Mouse (Mus musculus): ENCODE measurements around the gene Dnaja1.

Dnaja1 gene

GRCm38 (mm10) chr4:40691100-40691499 lies 30.9 kb upstream of the Dnaja1 start:
- TF ChIP-seq POU5F1 (IDR thresholded peaks at IDR 0.05; ENCODE audit: borderline replicate concordance, low read length) (no peak), CTCF (conservative IDR thresholded peaks at IDR 0.05; ENCODE audit: low read length) (no peak), NANOG (IDR thresholded peaks at IDR 0.05; ENCODE audit: borderline replicate concordance, low read length) (no peak)
- Histone ChIP-seq H3K4me3 (replicated peaks; ENCODE audit: low read length) (no peak overlapping the region), H3K9me3 (ENCODE audit: low read length) (no peaks in the 10 kb centered on the region), H3K27me3 (ENCODE audit: insufficient read depth, low read length) (no peaks in the 10 kb centered on the region), H3K4me1 (replicated peaks; ENCODE audit: low read depth, low read length) (peaks cover 5% of the 10 kb centered on the region; the same call in 1 of the 2 replicates), H3K36me3 (ENCODE audit: insufficient read depth, low read length) (peaks cover 76% of the 10 kb centered on the region)

DNA sequence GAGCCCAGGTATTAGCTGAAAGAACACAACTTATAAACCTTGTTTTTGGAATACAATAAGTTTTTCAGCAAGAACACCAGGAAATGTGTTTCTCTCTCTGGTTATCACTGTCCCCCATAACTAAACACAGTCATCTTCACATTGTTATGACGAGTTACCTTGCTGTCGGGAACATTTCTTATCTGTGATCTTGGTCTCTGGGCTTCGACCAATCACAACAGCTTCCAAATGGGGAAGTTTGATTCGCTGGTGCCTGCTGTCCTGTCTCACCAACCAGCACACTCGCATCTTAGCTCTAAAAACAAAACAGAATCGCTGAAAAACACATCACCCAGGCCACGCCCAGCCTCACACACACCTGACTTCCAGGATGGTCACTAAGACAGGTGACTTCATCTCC lies 24.9 kb upstream of the Dnaja1 start:
- Histone ChIP-seq H3K27me3 (ENCODE audit: insufficient read depth, low read length) (no peaks in the 10 kb centered on the region), H3K9me3 (ENCODE audit: low read length) (no peaks in the 10 kb centered on the region), H3K36me3 (ENCODE audit: insufficient read depth, low read length) (peaks cover 57% of the 10 kb centered on the region), H3K4me1 (replicated peaks; ENCODE audit: low read depth, low read length) (peaks cover 21% of the 10 kb centered on the region), H3K4me3 (replicated peaks; ENCODE audit: low read length) (no peak overlapping the region)
- TF ChIP-seq CTCF (conservative IDR thresholded peaks at IDR 0.05; ENCODE audit: low read length) (no peak), POU5F1 (IDR thresholded peaks at IDR 0.05; ENCODE audit: borderline replicate concordance, low read length) (no peak)

- Histone ChIP-seq H3K36me3 (ENCODE audit: insufficient read depth, low read length) (peaks cover 27% of the 10 kb centered on the region), H3K27me3 (ENCODE audit: insufficient read depth, low read length) (no peaks in the 10 kb centered on the region), H3K4me1 (replicated peaks; ENCODE audit: low read depth, low read length) (peaks cover 44% of the 10 kb centered on the region), H3K4me3 (replicated peaks; ENCODE audit: low read length) (no peak overlapping the region), H3K9me3 (ENCODE audit: low read length) (no peaks in the 10 kb centered on the region)
- TF ChIP-seq NANOG (IDR thresholded peaks at IDR 0.05; ENCODE audit: borderline replicate concordance, low read length) (no peak), POU5F1 (IDR thresholded peaks at IDR 0.05; ENCODE audit: borderline replicate concordance, low read length) (no peak), CTCF (conservative IDR thresholded peaks at IDR 0.05; ENCODE audit: low read length) (no peak)
Observed at GRCm38 (mm10) chr4:40700216-40700615, 21.7 kb upstream of the Dnaja1 start.

DNA sequence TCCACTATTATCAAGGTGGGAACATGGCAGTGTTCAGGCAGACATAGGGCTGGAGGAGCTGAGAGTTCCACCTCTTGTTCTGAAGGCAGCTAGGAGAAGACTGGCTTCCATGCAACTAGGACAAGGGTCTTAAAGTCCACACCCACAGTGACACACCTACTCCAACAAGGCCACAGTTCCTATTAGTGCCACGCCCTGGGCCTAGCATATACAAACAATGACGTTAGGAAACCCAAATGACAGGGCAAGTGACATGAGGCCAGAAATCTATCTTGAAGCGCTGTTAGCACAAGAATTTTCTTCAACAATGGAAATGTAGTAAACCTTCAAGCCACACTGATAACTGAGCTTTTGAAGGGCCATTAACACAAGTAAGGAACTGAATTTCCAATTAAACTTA lies 20.2 kb upstream of the Dnaja1 start:
- no peaks in the 10 kb centered on the region for H3K9me3 ChIP-seq (ENCODE audit: low read length)
- H3K27me3 ChIP-seq (ENCODE audit: insufficient read depth, low read length): no peaks in the 10 kb centered on the region
- H3K4me1 ChIP-seq (replicated peaks; ENCODE audit: low read depth, low read length): peaks cover 47% of the 10 kb centered on the region
- H3K4me3 ChIP-seq (replicated peaks; ENCODE audit: low read length): peak overlapping the region; percentile 87; the same call in 1 of the 2 replicates
- TF ChIP-seq POU5F1 (IDR thresholded peaks at IDR 0.05; ENCODE audit: borderline replicate concordance, low read length) (no peak), CTCF (conservative IDR thresholded peaks at IDR 0.05; ENCODE audit: low read length) (no peak), NANOG (IDR thresholded peaks at IDR 0.05; ENCODE audit: borderline replicate concordance, low read length) (no peak)
- H3K36me3 ChIP-seq (ENCODE audit: insufficient read depth, low read length): peaks cover 13% of the 10 kb centered on the region

GRCm38 (mm10) chr4:40702797-40703709 lies 18.9 kb upstream of the Dnaja1 start, which contains the start of gene Aptx:
Gene Aptx, minus strand, starts transcription at chr4:40703194.
- H3K4me3 ChIP-seq (replicated peaks; ENCODE audit: low read length): peak within 1 kb of the TSS; percentile 87
- H3K4me1 ChIP-seq (replicated peaks; ENCODE audit: low read depth, low read length): peaks cover 47% of the 10 kb centered on the region
- TF ChIP-seq NANOG (IDR thresholded peaks at IDR 0.05; ENCODE audit: borderline replicate concordance, low read length) (no peak; the same call in 1 of the 2 replicates), CTCF (conservative IDR thresholded peaks at IDR 0.05; ENCODE audit: low read length) (no peak), POU5F1 (IDR thresholded peaks at IDR 0.05; ENCODE audit: borderline replicate concordance, low read length) (no peak)
- no peaks in the 10 kb centered on the region for H3K9me3 ChIP-seq (ENCODE audit: low read length)
- H3K36me3 ChIP-seq (ENCODE audit: insufficient read depth, low read length): peaks cover 8% of the 10 kb centered on the region; the same call in 1 of the 2 replicates
- H3K27me3 ChIP-seq (ENCODE audit: insufficient read depth, low read length): no peaks in the 10 kb centered on the region

DNA sequence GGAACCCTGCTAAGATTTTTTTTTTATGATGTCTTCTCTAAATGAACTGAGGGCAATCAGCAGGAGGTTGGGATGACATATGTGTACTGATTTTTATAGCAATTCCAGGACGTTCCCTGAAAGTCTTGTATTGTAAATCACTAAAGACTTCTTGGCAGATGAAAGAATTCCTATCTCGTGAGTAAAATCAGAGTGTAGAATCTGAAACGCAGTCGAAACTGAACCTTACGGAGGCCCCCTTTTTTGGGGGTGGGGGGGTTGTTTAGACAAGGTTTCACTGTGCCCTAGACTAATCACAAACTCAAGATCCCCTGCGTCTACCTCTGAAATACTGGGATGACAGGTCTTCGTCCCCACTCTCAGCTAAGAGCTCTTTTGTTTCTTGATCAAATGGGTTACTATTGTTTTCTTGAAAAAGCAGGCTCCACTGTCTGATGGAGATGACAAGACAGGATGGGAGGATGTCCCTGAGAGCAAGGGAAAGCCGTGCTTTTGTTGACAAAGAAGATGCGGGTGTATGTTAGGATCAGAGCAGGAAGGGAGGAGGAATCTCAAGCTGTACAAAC lies 18.2 kb upstream of the Dnaja1 start:
- no peaks in the 10 kb centered on the region for H3K27me3 ChIP-seq (ENCODE audit: insufficient read depth, low read length)
- no peaks in the 10 kb centered on the region for H3K9me3 ChIP-seq (ENCODE audit: low read length)
- peaks cover 47% of the 10 kb centered on the region for H3K4me1 ChIP-seq (replicated peaks; ENCODE audit: low read depth, low read length)
- TF ChIP-seq NANOG (IDR thresholded peaks at IDR 0.05; ENCODE audit: borderline replicate concordance, low read length): no peak
- TF ChIP-seq POU5F1 (IDR thresholded peaks at IDR 0.05; ENCODE audit: borderline replicate concordance, low read length): no peak
- TF ChIP-seq CTCF (conservative IDR thresholded peaks at IDR 0.05; ENCODE audit: low read length): no peak
- peaks cover 8% of the 10 kb centered on the region; the same call in 1 of the 2 replicates for H3K36me3 ChIP-seq (ENCODE audit: insufficient read depth, low read length)
- H3K4me3 ChIP-seq (replicated peaks; ENCODE audit: low read length): peak overlapping the region; percentile 87

- peak overlapping the region; percentile 49 for H3K4me3 ChIP-seq (replicated peaks; ENCODE audit: low read length)
- no peaks in the 10 kb centered on the region for H3K9me3 ChIP-seq (ENCODE audit: low read length)
- peaks cover 42% of the 10 kb centered on the region for H3K4me1 ChIP-seq (replicated peaks; ENCODE audit: low read depth, low read length)
- no peaks in the 10 kb centered on the region for H3K27me3 ChIP-seq (ENCODE audit: insufficient read depth, low read length)
- peaks cover 12% of the 10 kb centered on the region; the same call in 1 of the 2 replicates for H3K36me3 ChIP-seq (ENCODE audit: insufficient read depth, low read length)
- TF ChIP-seq POU5F1 (IDR thresholded peaks at IDR 0.05; ENCODE audit: borderline replicate concordance, low read length) (no peak), CTCF (conservative IDR thresholded peaks at IDR 0.05; ENCODE audit: low read length) (no peak), NANOG (IDR thresholded peaks at IDR 0.05; ENCODE audit: borderline replicate concordance, low read length) (no peak)
Observed at GRCm38 (mm10) chr4:40717141-40717540, 4.8 kb upstream of the Dnaja1 start.

DNA sequence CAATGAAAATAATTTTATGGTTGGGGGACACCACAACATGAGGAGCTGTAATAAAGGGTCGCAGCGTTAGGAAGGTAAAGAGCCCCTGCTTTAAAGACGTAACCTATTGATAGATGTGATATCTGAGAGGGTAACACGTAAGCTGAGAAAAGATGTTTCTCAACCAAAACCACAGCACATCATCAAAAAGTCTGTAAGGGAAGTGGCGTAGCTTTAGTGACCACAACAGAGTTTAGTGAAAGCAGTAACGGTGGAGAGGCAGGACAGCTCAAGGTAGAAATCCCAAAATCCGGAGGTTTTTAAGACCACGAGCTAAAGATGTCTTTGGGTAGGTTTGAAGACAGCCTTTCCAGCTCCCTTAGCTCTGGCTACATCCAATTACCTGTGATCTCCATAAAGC lies 1.0 kb upstream of the Dnaja1 start:
- Histone ChIP-seq H3K4me3 (replicated peaks; ENCODE audit: low read length) (no peak overlapping the region; the same call in 1 of the 2 replicates), H3K36me3 (ENCODE audit: insufficient read depth, low read length) (peaks cover 36% of the 10 kb centered on the region), H3K27me3 (ENCODE audit: insufficient read depth, low read length) (no peaks in the 10 kb centered on the region), H3K9me3 (ENCODE audit: low read length) (no peaks in the 10 kb centered on the region), H3K4me1 (replicated peaks; ENCODE audit: low read depth, low read length) (peaks cover 54% of the 10 kb centered on the region)
- no peak for TF ChIP-seq NANOG (IDR thresholded peaks at IDR 0.05; ENCODE audit: borderline replicate concordance, low read length)
- TF ChIP-seq CTCF (conservative IDR thresholded peaks at IDR 0.05; ENCODE audit: low read length): no peak
- no peak for TF ChIP-seq POU5F1 (IDR thresholded peaks at IDR 0.05; ENCODE audit: borderline replicate concordance, low read length)

Data from E14TG2a.4 (cell line).